Mouse (Mus musculus) cortical plate, adult 2 months (tissue): ENCODE measurements around the gene Catsperg1.

Source experiments
- CTCF ChIP-seq: fragments of 200-500 bp; IDR thresholded peaks from 2 replicates; pipeline ENCODE4 v1.5.1; 2011; ENCODE audit warnings: mild to moderate bottlenecking, control low read depth, low read length; ENCODE audit not compliant: insufficient read depth; ENCODE audit errors: extremely low read depth
- POLR2A ChIP-seq: fragments of 200-500 bp; IDR thresholded peaks from 2 replicates; pipeline ENCODE4 v1.6.1; 2011; ENCODE audit warnings: mild to moderate bottlenecking, low read length, control low read depth; ENCODE audit not compliant: insufficient read depth; ENCODE audit errors: extremely low read depth

- TF ChIP-seq POLR2A (no peak), CTCF (no peak)
Measured at GRCm38 (mm10) chr7:29211415-29212198, 2.2 kb downstream of the Catsperg1 start.
